In the genomic region with DNA sequence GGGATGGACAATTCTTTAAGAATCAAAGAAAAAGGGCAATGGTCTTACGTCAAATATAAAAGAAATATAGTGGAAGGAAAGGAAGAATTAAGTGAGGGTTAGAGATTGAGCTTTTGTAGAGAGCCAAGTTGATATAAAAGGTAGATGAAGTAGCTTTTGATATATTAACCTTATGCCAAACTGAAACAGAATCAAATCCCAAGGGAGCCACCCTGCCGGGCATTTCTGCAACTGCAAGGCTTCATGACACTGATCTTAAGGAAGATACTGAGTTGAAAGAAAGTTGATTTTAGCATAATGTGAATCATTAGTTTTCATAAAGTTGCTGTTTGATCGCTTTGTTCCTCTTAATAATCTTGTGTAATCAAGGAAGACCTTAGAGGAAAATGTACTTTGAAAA, we compare ENCODE assay signal across 30 mouse cellular contexts. TPM values are rescaled to one million over a fixed set of nuclear protein-coding genes. Genes with fewer than 3 reads are reported as not detected.
"Had no signal": no experiment of that assay in that cellular context is flagged by ENCODE, and none has a peak within 500 bp of the region (broad histone marks: within the 10 kb centered on the region; RNA-seq: fewer than 3 reads in every experiment).

No protein-coding gene starts in this region.

- ATAC-seq: hindbrain, embryonic 16.5 days; inflammation-experienced regulatory T-cells, adult 6 months; intestine, embryonic 15.5 days had no signal

- DNase-seq: gastrocnemius, adult 2 months; gastrocnemius, postnatal 10 days; gastrocnemius, postnatal 36 days; heart, adult 11 months; heart, postnatal 10 days; heart, postnatal 4 days; kidney, adult 18-20 months; kidney, adult 8-10 months; kidney, postnatal 10 days; kidney, postnatal 25 days; kidney, postnatal 4 days; liver, embryonic 13.5 days had no signal

- H3K9me3 ChIP-seq: heart, embryonic 10.5 days; heart, embryonic 12.5 days; hindbrain, embryonic 10.5 days; hindbrain, embryonic 12.5 days; intestine, embryonic 15.5 days; kidney, embryonic 15.5 days; limb, embryonic 13.5 days; limb, embryonic 15.5 days; liver, embryonic 13.5 days; liver, embryonic 15.5 days had no signal

- H3K4me2 ChIP-seq: heart, embryonic 12.5 days; hindbrain, embryonic 12.5 days; hindbrain, embryonic 14.5 days; intestine, embryonic 15.5 days; kidney, embryonic 15.5 days; limb, embryonic 13.5 days; limb, embryonic 15.5 days; liver, embryonic 13.5 days; liver, embryonic 15.5 days had no signal

- H3K27me3 ChIP-seq: heart, embryonic 12.5 days; hindbrain, embryonic 12.5 days; intestine, embryonic 15.5 days; kidney, embryonic 15.5 days; limb, embryonic 13.5 days; limb, embryonic 15.5 days; liver, embryonic 13.5 days; liver, embryonic 15.5 days had no signal

- H3K9ac ChIP-seq: heart, embryonic 12.5 days; hindbrain, embryonic 12.5 days; hindbrain, embryonic 14.5 days; intestine, embryonic 15.5 days; kidney, embryonic 15.5 days; limb, embryonic 13.5 days; limb, embryonic 15.5 days; liver, embryonic 13.5 days; liver, embryonic 15.5 days had no signal

- H3K27ac ChIP-seq: gastrocnemius, adult 2 months; heart, embryonic 10.5 days; hindbrain, embryonic 10.5 days; hindbrain, embryonic 12.5 days; hindbrain, embryonic 14.5 days; intestine, embryonic 15.5 days; kidney, embryonic 15.5 days; layer of hippocampus, adult 2 months; left cerebral cortex, adult 2 months; limb, embryonic 13.5 days; limb, embryonic 15.5 days; liver, embryonic 13.5 days; liver, embryonic 15.5 days had no signal

- H3K4me1 ChIP-seq: intestine, embryonic 15.5 days had no signal

- H3K4me3 ChIP-seq: gastrocnemius, adult 2 months; heart, embryonic 10.5 days; heart, embryonic 12.5 days; hindbrain, embryonic 10.5 days; hindbrain, embryonic 12.5 days; intestine, embryonic 15.5 days; kidney, embryonic 15.5 days; layer of hippocampus, adult 2 months; left cerebral cortex, adult 2 months; limb, embryonic 13.5 days; limb, embryonic 15.5 days; liver, embryonic 13.5 days; liver, embryonic 15.5 days had no signal

RNA-seq across cellular contexts. Expression of a gene that starts 28.3 kb away (rescaled TPM):
- total RNA-seq: layer of hippocampus, postnatal 10 days; layer of hippocampus, postnatal 25 days; left cerebral cortex, adult 2 months; left cerebral cortex, postnatal 14 days; left cerebral cortex, postnatal 36 days had no signal
- polyA plus RNA-seq: hindbrain, embryonic 14.5 days; hindbrain, embryonic 16.5 days; inflammation-experienced regulatory T-cells, adult 6 months had no signal
